Comparison of ENCODE assay signal across 28 mouse cellular contexts in the genomic region with DNA sequence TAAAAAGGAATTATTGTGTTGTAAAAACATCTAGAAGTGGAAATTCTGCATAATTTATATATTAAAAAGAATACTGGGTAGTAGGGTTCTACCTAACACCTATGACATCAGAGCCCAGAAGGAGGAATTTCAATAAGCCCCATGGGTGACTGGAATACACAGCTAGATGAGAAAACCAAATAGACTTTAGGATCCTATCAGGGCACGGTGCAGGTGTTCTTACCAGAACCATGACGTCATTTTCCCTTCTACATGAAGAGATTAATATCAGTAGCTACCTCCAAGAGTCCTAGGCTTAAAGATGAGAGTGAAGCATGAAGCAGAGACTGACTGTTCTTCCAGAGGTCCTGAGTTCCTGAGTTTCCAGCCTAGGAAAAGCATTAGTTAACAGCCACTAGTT. TPM values are rescaled to one million over a fixed set of nuclear protein-coding genes. Genes with fewer than 3 reads are reported as not detected.
"Had no signal": no experiment of that assay in that cellular context is flagged by ENCODE, and none has a peak within 500 bp of the region (broad histone marks: within the 10 kb centered on the region; RNA-seq: fewer than 3 reads in every experiment).

No protein-coding gene starts in this region.

- H3K27me3 ChIP-seq: embryonic facial prominence, embryonic 12.5 days; embryonic facial prominence, embryonic 13.5 days; embryonic facial prominence, embryonic 15.5 days; forebrain, embryonic 13.5 days; forebrain, embryonic 15.5 days had no signal

- H3K9me3 ChIP-seq: embryonic facial prominence, embryonic 10.5 days; embryonic facial prominence, embryonic 12.5 days; embryonic facial prominence, embryonic 13.5 days; embryonic facial prominence, embryonic 15.5 days; forebrain, embryonic 10.5 days; forebrain, embryonic 12.5 days; forebrain, embryonic 13.5 days; forebrain, embryonic 15.5 days had no signal

- ATAC-seq: forebrain, embryonic 13.5 days; forebrain, embryonic 14.5 days; forebrain, embryonic 15.5 days; forebrain, postnatal 0 days had no signal

- H3K36me3 ChIP-seq: embryonic facial prominence, embryonic 10.5 days; embryonic facial prominence, embryonic 12.5 days; embryonic facial prominence, embryonic 13.5 days; embryonic facial prominence, embryonic 15.5 days; forebrain, embryonic 12.5 days; forebrain, embryonic 15.5 days had no signal

- H3K4me3 ChIP-seq: embryonic facial prominence, embryonic 10.5 days; embryonic facial prominence, embryonic 12.5 days; embryonic facial prominence, embryonic 13.5 days; embryonic facial prominence, embryonic 15.5 days; erythroblast, embryonic 14.5 days; forebrain, embryonic 10.5 days; forebrain, embryonic 12.5 days; forebrain, embryonic 13.5 days; forebrain, embryonic 15.5 days; gastrocnemius, adult 2 months; heart, adult 2 months had no signal

- H3K9ac ChIP-seq: embryonic facial prominence, embryonic 12.5 days; embryonic facial prominence, embryonic 13.5 days; embryonic facial prominence, embryonic 15.5 days; forebrain, embryonic 12.5 days; forebrain, embryonic 13.5 days; forebrain, embryonic 15.5 days; forebrain, postnatal 0 days had no signal

- H3K4me2 ChIP-seq: embryonic facial prominence, embryonic 12.5 days; embryonic facial prominence, embryonic 13.5 days; embryonic facial prominence, embryonic 15.5 days; forebrain, embryonic 12.5 days; forebrain, embryonic 13.5 days; forebrain, embryonic 15.5 days had no signal

- H3K27ac ChIP-seq: embryonic facial prominence, embryonic 10.5 days; embryonic facial prominence, embryonic 12.5 days; embryonic facial prominence, embryonic 13.5 days; embryonic facial prominence, embryonic 15.5 days; forebrain, embryonic 10.5 days; forebrain, embryonic 12.5 days; forebrain, embryonic 13.5 days; forebrain, embryonic 15.5 days; gastrocnemius, adult 2 months; heart, adult 2 months had no signal

- DNase-seq: cerebellum, adult 2 months; cerebellum, adult 8-10 months; cerebellum, adult 9-10 months; cerebellum, adult 9-11 months; cerebellum, postnatal 10 days; cerebellum, postnatal 14 days; cerebellum, postnatal 25 days; cerebellum, postnatal 36 days; embryo, embryonic 11 days; forebrain, postnatal 0 days; gastrocnemius, adult 2 months; gastrocnemius, postnatal 10 days; gastrocnemius, postnatal 14 days; gastrocnemius, postnatal 25 days; gastrocnemius, postnatal 36 days; heart, adult 11 months; heart, adult 18-20 months; heart, adult 2 months had no signal

RNA-seq across cellular contexts. Expression of a gene that starts 3.4 kb away (rescaled TPM):
- polyA plus RNA-seq: erythroblast, embryonic 14.5 days had no signal
